Mouse (Mus musculus) testis, adult 2 months (tissue): ENCODE measurements at regions not wholly inside any gene's neighbourhood (a gene's known extent, or its start where the extent isn't known, plus 50 kb on each side); places are given as distances from the start of the nearest gene placed in this dataset.
"Not testable (repeated sequence)": the region's sequence is repeated elsewhere in the genome, so short reads cannot be mapped to it uniquely, and the experiment has no call there.

Experiments used
- H3K27ac ChIP-seq: fragments of 200-500 bp; 2 replicates; pipeline ENCODE4 v1.5.1; 2012; ENCODE audit warnings: low read depth, low read length; ENCODE audit not compliant: control insufficient read depth, insufficient read depth
- H3K27me3 ChIP-seq: fragments of 200-500 bp; 2 replicates; pipeline ENCODE4 v1.6.1; 2012; ENCODE audit warnings: mild to moderate bottlenecking, low read length, moderate library complexity; ENCODE audit not compliant: control insufficient read depth, insufficient read depth
- H3K36me3 ChIP-seq: fragments of 200-500 bp; 2 replicates; pipeline ENCODE4 v1.6.1; 2012; ENCODE audit warnings: mild to moderate bottlenecking, low read length; ENCODE audit not compliant: control insufficient read depth, insufficient read depth
- H3K4me1 ChIP-seq: fragments of 200-500 bp; 2 replicates; pipeline ENCODE4 v1.6.1; 2012; ENCODE audit warnings: low read length; ENCODE audit not compliant: control insufficient read depth, insufficient read depth
- H3K4me3 ChIP-seq: fragments of 200-500 bp; 2 replicates; pipeline ENCODE4 v1.5.1; 2012; ENCODE audit warnings: low read depth, mild to moderate bottlenecking, low read length, moderate library complexity, mixed read lengths; ENCODE audit not compliant: control insufficient read depth
- CTCF ChIP-seq: fragments of 200-500 bp; IDR thresholded peaks from 2 replicates; pipeline ENCODE4 v1.5.1; 2012; ENCODE audit warnings: low read depth, mild to moderate bottlenecking, inconsistent platforms, low read length, moderate library complexity; ENCODE audit not compliant: control insufficient read depth, insufficient read depth, insufficient replicate concordance
- POLR2A ChIP-seq: fragments of 200-500 bp; IDR thresholded peaks from 2 replicates; pipeline ENCODE4 v1.6.1; 2012; ENCODE audit warnings: low read depth, mild to moderate bottlenecking, inconsistent platforms, low read length, moderate library complexity; ENCODE audit not compliant: control insufficient read depth

- H3K27ac ChIP-seq, result no peak overlapping the region
Observed at GRCm38 (mm10) chr6:41152101-41152500, 116.8 kb upstream of the 2210010C04Rik start.

DNA sequence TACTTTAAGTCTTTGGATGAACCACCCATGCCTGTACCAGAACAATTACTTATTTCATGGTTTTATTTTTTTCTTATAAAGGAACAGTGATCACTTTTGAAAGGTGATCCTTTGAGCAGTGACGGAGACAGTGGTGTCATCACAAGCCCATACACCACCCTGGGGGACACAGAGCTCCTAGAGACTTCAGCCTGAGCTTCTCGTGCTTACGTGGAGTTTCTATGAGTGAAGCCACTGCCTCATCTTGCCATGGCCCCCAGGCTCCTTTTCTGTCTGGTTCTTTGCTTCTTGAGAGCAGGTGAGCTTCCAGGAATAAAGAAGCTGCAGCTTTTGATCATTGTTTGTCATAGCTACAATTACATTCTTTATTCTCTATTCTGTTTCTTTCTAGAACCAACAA lies 116.2 kb upstream of the 2210010C04Rik start:
- Histone ChIP-seq H3K27ac (no peak overlapping the region), H3K4me3 (no peak overlapping the region), H3K36me3 (no peaks in the 10 kb centered on the region), H3K4me1 (no peaks in the 10 kb centered on the region), H3K27me3 (no peaks in the 10 kb centered on the region)
- TF ChIP-seq CTCF, result no peak
- no peak for TF ChIP-seq POLR2A

More at GRCm38 (mm10) chr6:41152101-41152500, 116.8 kb upstream of the 2210010C04Rik start:
- TF ChIP-seq POLR2A, result no peak
- Histone ChIP-seq H3K4me3 (no peak overlapping the region), H3K27me3 (no peaks in the 10 kb centered on the region), H3K36me3 (no peaks in the 10 kb centered on the region), H3K4me1 (no peaks in the 10 kb centered on the region)

DNA sequence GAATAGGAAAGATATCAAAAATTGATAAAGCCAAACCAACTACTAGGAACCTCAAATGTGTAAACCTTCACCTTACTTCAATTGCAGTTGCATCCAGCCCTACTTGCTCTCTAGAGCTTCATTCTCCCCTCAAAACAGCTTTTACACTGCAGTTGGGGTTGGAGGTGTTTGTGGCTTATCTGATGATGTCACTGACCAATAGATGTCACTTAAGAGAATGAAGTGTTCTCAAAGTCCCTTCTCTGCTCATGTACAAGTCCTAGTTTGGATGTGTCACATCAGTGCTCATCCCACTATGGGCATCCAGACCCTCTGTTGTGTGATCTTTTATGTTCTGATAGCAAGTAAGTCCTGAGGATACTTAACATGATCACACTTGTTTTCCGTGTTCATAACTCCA lies 105.6 kb upstream of the 2210010C04Rik start:
- no peaks in the 10 kb centered on the region for H3K27me3 ChIP-seq
- H3K27ac ChIP-seq, result no peak overlapping the region
- TF ChIP-seq POLR2A, result no peak
- no peak for TF ChIP-seq CTCF
- no peak overlapping the region for H3K4me3 ChIP-seq
- H3K36me3 ChIP-seq, result no peaks in the 10 kb centered on the region
- no peaks in the 10 kb centered on the region for H3K4me1 ChIP-seq

- H3K27ac ChIP-seq, H3K36me3 ChIP-seq, H3K27me3 ChIP-seq, H3K4me1 ChIP-seq, H3K4me3 ChIP-seq: not testable (repeated sequence)
Observed at GRCm38 (mm10) chr6:41137401-41137777, 102.1 kb upstream of the 2210010C04Rik start.

DNA sequence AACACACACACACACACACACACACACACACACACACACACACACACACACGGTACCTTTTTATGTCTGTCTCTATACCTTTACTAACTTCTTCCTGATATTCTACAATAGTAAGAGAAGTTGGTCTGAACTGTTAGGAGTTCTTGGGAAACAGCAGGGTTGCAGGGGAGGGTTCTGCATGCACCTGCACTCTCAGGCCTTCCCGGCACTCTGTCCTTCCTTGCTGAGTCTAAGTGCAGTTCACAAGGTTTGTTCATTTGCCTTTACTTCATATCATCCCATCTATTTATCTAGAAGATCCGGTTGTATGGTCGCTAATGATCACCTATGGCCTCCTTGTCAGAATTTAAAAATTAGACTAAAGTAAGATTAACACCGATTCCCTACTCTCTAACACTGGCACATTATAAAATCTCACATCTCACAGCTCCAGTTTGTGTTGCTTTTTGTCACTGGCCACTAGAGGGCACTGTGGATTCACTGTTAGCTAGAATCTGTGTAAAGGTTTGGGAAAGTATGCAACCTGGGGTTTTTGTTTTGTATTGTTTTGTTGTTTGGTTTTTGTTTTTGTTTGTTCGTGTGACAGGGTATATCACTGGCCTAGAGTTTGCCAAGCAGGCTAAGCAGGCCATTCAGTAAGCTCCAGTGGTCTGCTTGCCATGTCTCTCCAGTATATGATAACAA lies 101.5 kb upstream of the 2210010C04Rik start:
- no peak overlapping the region for H3K27ac ChIP-seq
- no peaks in the 10 kb centered on the region for H3K36me3 ChIP-seq
- no peak overlapping the region for H3K4me3 ChIP-seq
- no peak for TF ChIP-seq POLR2A
- TF ChIP-seq CTCF, result peak; percentile 46; the same call in 1 of the 2 replicates
- H3K4me1 ChIP-seq, result no peaks in the 10 kb centered on the region
- H3K27me3 ChIP-seq, result no peaks in the 10 kb centered on the region

DNA sequence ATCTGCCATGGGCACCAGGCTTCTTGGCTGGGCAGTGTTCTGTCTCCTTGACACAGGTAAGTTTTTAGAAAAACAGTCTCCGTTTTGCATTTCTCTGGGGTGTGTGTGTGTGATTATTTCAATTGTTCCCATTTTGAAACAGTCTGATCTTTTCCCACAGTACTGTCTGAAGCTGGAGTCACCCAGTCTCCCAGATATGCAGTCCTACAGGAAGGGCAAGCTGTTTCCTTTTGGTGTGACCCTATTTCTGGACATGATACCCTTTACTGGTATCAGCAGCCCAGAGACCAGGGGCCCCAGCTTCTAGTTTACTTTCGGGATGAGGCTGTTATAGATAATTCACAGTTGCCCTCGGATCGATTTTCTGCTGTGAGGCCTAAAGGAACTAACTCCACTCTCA lies 99.9 kb upstream of the 2210010C04Rik start:
- H3K4me1 ChIP-seq, result no peaks in the 10 kb centered on the region

GRCm38 (mm10) chr6:41129906-41130305 lies 94.6 kb upstream of the 2210010C04Rik start:
- no peaks in the 10 kb centered on the region for H3K36me3 ChIP-seq
- TF ChIP-seq POLR2A, result no peak
- no peak for TF ChIP-seq CTCF
- H3K4me1 ChIP-seq, result no peaks in the 10 kb centered on the region
- no peak overlapping the region for H3K27ac ChIP-seq
- H3K27me3 ChIP-seq, result no peaks in the 10 kb centered on the region
- H3K4me3 ChIP-seq, result no peak overlapping the region

More for the DNA sequence above, 99.9 kb upstream of the 2210010C04Rik start:
- Histone ChIP-seq H3K4me3 (no peak overlapping the region), H3K27ac (no peak overlapping the region), H3K36me3 (no peaks in the 10 kb centered on the region), H3K27me3 (no peaks in the 10 kb centered on the region)
- TF ChIP-seq CTCF, result no peak
- TF ChIP-seq POLR2A, result no peak

DNA sequence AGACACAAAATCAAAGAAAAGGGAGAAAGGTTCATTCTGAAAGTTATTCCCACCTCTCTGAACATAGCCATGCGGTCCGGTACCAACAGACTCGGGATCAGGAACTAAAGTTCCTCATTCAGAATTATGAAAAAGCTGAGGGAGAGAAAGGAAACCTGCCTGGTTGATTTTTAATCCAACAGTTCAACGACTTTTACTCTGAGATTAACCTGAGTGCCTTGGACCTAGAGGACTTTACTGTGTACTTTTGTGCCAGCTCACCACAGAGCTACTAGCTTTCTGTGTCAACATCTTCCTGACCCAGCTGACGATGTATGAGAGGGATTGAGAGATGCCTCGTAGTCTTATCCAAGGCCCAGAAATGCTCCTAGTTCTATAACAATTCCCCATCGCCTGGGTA lies 92.5 kb upstream of the 2210010C04Rik start:
- H3K4me3 ChIP-seq, result no peak overlapping the region
- no peak overlapping the region for H3K27ac ChIP-seq
- no peaks in the 10 kb centered on the region for H3K4me1 ChIP-seq
- no peaks in the 10 kb centered on the region for H3K36me3 ChIP-seq
- TF ChIP-seq CTCF (no peak), POLR2A (no peak)
- no peaks in the 10 kb centered on the region for H3K27me3 ChIP-seq
